Mouse (Mus musculus) small intestine, adult 2 months (tissue): ENCODE data around the gene Hsd3b7. TPM values are rescaled to one million over a fixed set of nuclear protein-coding genes. Genes with fewer than 3 reads are reported as not detected.

ENCODE experiments used
- H3K27ac ChIP-seq: fragments of 200-500 bp; 2 replicates; pipeline ENCODE4 v1.5.1; 2012; ENCODE audit warnings: low read depth, low read length, control low read depth, inconsistent platforms; ENCODE audit not compliant: insufficient read depth
- H3K27me3 ChIP-seq: fragments of 200-500 bp; 2 replicates; pipeline ENCODE4 v1.6.1; 2012; ENCODE audit warnings: mild to moderate bottlenecking, moderate library complexity, low read length, inconsistent platforms; ENCODE audit not compliant: control insufficient read depth, insufficient read depth
- H3K36me3 ChIP-seq: fragments of 200-500 bp; 2 replicates; pipeline ENCODE4 v1.6.1; 2012; ENCODE audit warnings: mild to moderate bottlenecking, low read length, control low read depth, inconsistent platforms; ENCODE audit not compliant: control insufficient read depth, insufficient read depth
- H3K4me1 ChIP-seq: fragments of 200-500 bp; 2 replicates; pipeline ENCODE4 v1.6.1; 2012; ENCODE audit warnings: low read length, inconsistent platforms, mixed read lengths; ENCODE audit not compliant: control insufficient read depth, insufficient read depth, insufficient read length
- H3K4me3 ChIP-seq: fragments of 200-500 bp; 2 replicates; pipeline ENCODE4 v1.5.1; 2012; ENCODE audit warnings: low read depth, mild to moderate bottlenecking, control low read depth, inconsistent platforms, low read length, moderate library complexity
- CTCF ChIP-seq: fragments of 200-500 bp; IDR thresholded peaks from 2 replicates; pipeline ENCODE4 v1.5.1; 2012; ENCODE audit warnings: low read depth, mild to moderate bottlenecking, control low read depth, inconsistent platforms, low read length, moderate library complexity, mixed read lengths; ENCODE audit not compliant: insufficient replicate concordance, insufficient read length; ENCODE audit errors: extremely low read depth
- POLR2A ChIP-seq: fragments of 200-500 bp; IDR thresholded peaks from 2 replicates; pipeline ENCODE4 v1.6.1; 2012; ENCODE audit warnings: low read depth, mild to moderate bottlenecking, control low read depth, inconsistent platforms, low read length, moderate library complexity
- WGBS: fragments of 180-500 bp; shearing (Covaris S2); methylation state at CpG from one replicate; pipeline ENCODE4 v1.1.7; 2018; 5-methylcytosine and 5-hydroxymethylcytosine counted together
- polyA plus RNA-seq: library from polyadenylated mRNA; depleted of rRNA; stranded (reverse); fragments of >200 nt; gene quantifications from 2 replicates; pipeline ENCODE4 v1.2.3, GENCODE M21; 2012

Gene Hsd3b7
- polyA plus RNA-seq, 1 experiment: 45.7 TPM

DNA sequence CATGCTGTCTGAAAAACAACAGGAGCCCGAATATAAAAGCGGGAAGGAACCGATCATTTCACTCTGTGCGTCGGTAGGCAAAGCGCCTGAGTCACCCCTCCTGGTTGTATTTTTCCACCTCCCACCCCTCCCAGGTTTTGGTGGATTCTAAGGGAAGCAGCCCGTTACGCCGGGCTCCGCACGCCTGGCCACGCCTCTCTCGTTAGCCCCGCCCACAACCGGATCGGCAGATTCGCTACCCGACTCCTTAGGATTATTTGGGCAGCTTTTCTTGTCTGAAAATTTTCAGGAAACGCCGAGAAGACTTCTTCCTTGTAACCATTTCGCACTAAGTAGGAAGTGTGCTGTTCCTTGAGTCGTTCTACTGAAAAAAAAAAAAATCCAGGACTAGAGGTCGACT lies 24.0 kb upstream of the Hsd3b7 start, which contains the start of gene Setd1a:
Gene Setd1a, plus strand, starts transcription at position 245 of the 400 bp plus-strand sequence.
- peak; percentile 18; the same call in 1 of the 2 replicates for TF ChIP-seq CTCF
- TF ChIP-seq POLR2A: no peak
- H3K4me1 ChIP-seq: no peaks in the 10 kb centered on the region; the same call in 1 of the 2 replicates
- H3K27me3 ChIP-seq: no peaks in the 10 kb centered on the region
- WGBS: under 1% methylated on average over 23 of the region's 23 CpGs
- H3K27ac ChIP-seq: peak within 1 kb of the TSS; percentile 97
- peak within 1 kb of the TSS; percentile 97 for H3K4me3 ChIP-seq
- H3K36me3 ChIP-seq: peaks cover 12% of the 10 kb centered on the region

DNA sequence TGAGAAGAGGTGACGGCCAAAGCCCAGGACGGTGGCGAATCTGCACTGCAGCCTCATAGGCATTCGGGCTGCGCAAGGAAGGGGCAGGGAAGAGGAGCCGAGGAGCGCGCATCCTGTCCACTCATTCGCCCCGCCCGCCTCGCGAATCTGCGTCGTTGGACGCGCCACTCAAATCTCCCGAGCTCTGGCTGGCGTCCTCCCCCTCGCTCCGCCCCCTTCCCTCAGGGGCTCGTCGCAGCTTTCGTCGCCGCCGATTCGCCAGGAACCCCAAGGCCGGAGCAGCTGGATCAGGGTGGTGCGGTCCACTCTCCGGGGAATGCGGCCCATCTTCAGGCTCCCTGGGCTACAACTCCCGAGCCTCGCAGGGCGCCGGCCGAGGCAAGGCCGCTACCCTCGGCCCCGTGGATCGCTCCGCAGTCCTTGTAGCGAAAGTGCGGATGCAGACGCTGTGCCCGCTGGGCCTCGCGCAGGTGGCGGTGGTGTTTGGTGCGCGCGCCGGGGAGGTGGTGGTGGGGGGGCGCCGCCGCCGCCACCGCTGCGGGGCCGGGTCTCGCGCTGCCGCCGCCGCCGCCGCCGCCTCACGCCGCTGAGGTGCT lies 23.4 kb upstream of the Hsd3b7 start:
- 1% methylated on average over 69 of the region's 70 CpGs for WGBS
- Histone ChIP-seq H3K27me3 (no peaks in the 10 kb centered on the region), H3K4me3 (peak overlapping the region; percentile 97)

GRCm38 (mm10) chr7:127777474-127778266 lies 22.7 kb upstream of the Hsd3b7 start:
- Histone ChIP-seq H3K27ac (no peak overlapping the region), H3K27me3 (no peaks in the 10 kb centered on the region), H3K36me3 (peaks cover 20% of the 10 kb centered on the region), H3K4me3 (peak overlapping the region; percentile 97), H3K4me1 (no peaks in the 10 kb centered on the region; the same call in 1 of the 2 replicates)
- TF ChIP-seq CTCF (no peak), POLR2A (no peak)
- WGBS: 2% methylated on average over 64 of the region's 66 CpGs

More for the DNA sequence above, 23.4 kb upstream of the Hsd3b7 start:
- TF ChIP-seq POLR2A (peak; percentile 29; the same call in 1 of the 2 replicates), CTCF (no peak)
- no peaks in the 10 kb centered on the region; the same call in 1 of the 2 replicates for H3K4me1 ChIP-seq
- H3K27ac ChIP-seq: peak overlapping the region; percentile 97
- H3K36me3 ChIP-seq: peaks cover 15% of the 10 kb centered on the region

- Histone ChIP-seq H3K4me1 (no peaks in the 10 kb centered on the region; the same call in 1 of the 2 replicates), H3K36me3 (peaks cover 20% of the 10 kb centered on the region), H3K27me3 (no peaks in the 10 kb centered on the region), H3K4me3 (peak overlapping the region; percentile 97; the same call in 1 of the 2 replicates), H3K27ac (no peak overlapping the region)
- 72% methylated on average over 4 of the region's 4 CpGs for WGBS
- no peak for TF ChIP-seq CTCF
- no peak for TF ChIP-seq POLR2A
Observed at GRCm38 (mm10) chr7:127778350-127778749, 22.1 kb upstream of the Hsd3b7 start.

DNA sequence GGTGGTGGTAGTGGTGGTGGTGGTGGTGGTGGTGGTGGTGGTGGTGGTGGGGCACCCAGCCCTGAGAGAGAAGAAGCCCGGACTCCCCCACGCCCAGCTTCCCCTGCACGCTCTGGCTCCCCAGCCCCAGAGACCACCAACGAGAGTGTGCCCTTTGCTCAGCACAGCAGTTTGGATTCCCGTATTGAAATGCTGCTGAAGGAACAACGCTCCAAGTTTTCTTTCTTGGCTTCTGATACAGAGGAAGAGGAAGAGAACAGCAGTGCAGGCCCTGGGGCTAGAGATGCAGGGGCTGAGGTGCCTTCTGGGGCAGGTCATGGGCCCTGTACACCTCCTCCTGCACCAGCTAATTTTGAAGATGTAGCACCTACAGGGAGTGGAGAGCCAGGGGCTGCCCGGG lies 15.1 kb upstream of the Hsd3b7 start, which contains the start of gene Gm49388:
Gene Gm49388, plus strand, starts transcription at position 301 of the 400 bp plus-strand sequence.
- H3K27ac ChIP-seq: no peak within 1 kb of the TSS
- 95% methylated on average over 7 of the region's 7 CpGs for WGBS
- H3K4me3 ChIP-seq: no peak within 1 kb of the TSS
- no peaks in the 10 kb centered on the region for H3K27me3 ChIP-seq
- H3K36me3 ChIP-seq: peaks cover 80% of the 10 kb centered on the region
- no peaks in the 10 kb centered on the region for H3K4me1 ChIP-seq
- TF ChIP-seq CTCF (no peak), POLR2A (no peak)

DNA sequence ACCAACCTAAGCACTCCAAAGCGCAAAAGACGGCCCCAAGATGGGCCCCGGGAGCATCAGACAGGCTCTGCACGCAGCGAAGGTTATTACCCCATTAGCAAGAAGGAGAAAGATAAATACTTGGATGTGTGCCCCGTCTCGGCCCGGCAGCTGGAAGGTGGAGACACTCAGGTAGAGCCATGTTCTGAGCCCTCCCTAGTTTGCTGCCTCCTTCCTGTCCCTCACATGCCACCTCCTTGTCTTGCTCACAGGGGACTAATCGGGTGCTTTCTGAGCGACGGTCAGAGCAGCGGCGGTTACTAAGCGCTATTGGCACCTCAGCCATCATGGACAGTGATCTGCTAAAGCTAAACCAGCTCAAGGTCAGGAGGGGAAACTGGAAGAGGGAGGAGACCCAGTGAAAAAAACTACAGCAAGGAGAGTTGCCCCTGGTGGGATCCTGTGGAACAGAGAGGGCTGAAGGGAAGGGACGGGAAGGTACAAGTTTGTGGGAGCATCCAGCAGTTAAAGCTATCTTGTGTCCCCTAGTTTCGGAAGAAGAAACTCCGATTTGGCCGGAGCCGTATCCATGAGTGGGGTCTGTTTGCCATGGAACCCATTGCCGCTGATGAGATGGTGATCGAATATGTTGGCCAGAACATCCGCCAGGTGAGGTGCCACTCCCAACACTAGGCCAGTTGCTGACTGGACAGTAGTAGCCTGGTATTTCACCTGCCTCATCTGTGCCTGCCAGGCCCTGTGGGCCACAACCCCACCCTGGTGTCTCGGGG lies 3.1 kb upstream of the Hsd3b7 start:
- H3K27ac ChIP-seq: no peak overlapping the region
- peaks cover 7% of the 10 kb centered on the region; the same call in 1 of the 2 replicates for H3K4me1 ChIP-seq
- no peaks in the 10 kb centered on the region for H3K27me3 ChIP-seq
- H3K4me3 ChIP-seq: no peak overlapping the region
- TF ChIP-seq POLR2A: no peak
- TF ChIP-seq CTCF: no peak
- peaks cover 57% of the 10 kb centered on the region for H3K36me3 ChIP-seq
- WGBS: 70% methylated on average over 23 of the region's 23 CpGs
